Mouse (Mus musculus) liver, adult 2 months (tissue): ENCODE measurements at regions not wholly inside any gene's neighbourhood (a gene's known extent, or its start where the extent isn't known, plus 50 kb on each side); places are given as distances from the start of the nearest gene placed in this dataset.

Source experiments
- DNase-seq: peaks from one replicate; pipeline ENCODE4 v3.0.0-alpha.2; 2011; ENCODE audit warnings: low read depth, low spot score; ENCODE audit errors: extremely low read depth
- H3K27ac ChIP-seq: fragments of 200-500 bp; replicated peaks from 2 replicates; pipeline ENCODE4 v1.5.1; 2012; ENCODE audit warnings: low read depth, mild to moderate bottlenecking, control low read depth, inconsistent platforms, low read length; ENCODE audit not compliant: insufficient read depth
- H3K27me3 ChIP-seq: fragments of 200-500 bp; 2 replicates; pipeline ENCODE4 v1.6.1; 2012; ENCODE audit warnings: mild to moderate bottlenecking, moderate library complexity, low read length, inconsistent platforms; ENCODE audit not compliant: control insufficient read depth, insufficient read depth
- H3K36me3 ChIP-seq: fragments of 200-500 bp; 2 replicates; pipeline ENCODE4 v1.6.1; 2012; ENCODE audit warnings: low read length, inconsistent platforms; ENCODE audit not compliant: control insufficient read depth, insufficient read depth
- H3K4me1 ChIP-seq: fragments of 200-500 bp; 2 replicates; pipeline ENCODE4 v1.6.1; 2011; ENCODE audit warnings: low read length; ENCODE audit not compliant: control insufficient read depth, insufficient read depth
- H3K4me3 ChIP-seq: fragments of 200-500 bp; 2 replicates; pipeline ENCODE4 v1.5.1; 2011; ENCODE audit warnings: low read depth, mild to moderate bottlenecking, control low read depth, low read length, moderate library complexity; ENCODE audit not compliant: insufficient read depth
- H3K79me2 ChIP-seq: fragments of 200-500 bp; 2 replicates; pipeline ENCODE4 v1.6.1; 2012; ENCODE audit warnings: inconsistent platforms, mild to moderate bottlenecking, low read length, moderate library complexity; ENCODE audit not compliant: control insufficient read depth, insufficient read depth
- H3K9ac ChIP-seq: fragments of 200-500 bp; 2 replicates; pipeline ENCODE4 v1.6.1; 2012; ENCODE audit warnings: low read depth, mild to moderate bottlenecking, control low read depth, inconsistent platforms, low read length
- CTCF ChIP-seq: fragments of 200-500 bp; IDR thresholded peaks from 2 replicates; pipeline ENCODE4 v1.5.1; 2011; ENCODE audit warnings: low read depth, low read length, control low read depth
- POLR2A ChIP-seq: fragments of 200-500 bp; IDR thresholded peaks from 2 replicates; pipeline ENCODE4 v1.6.1; 2011; ENCODE audit warnings: low read length, control low read depth; ENCODE audit not compliant: insufficient read depth; ENCODE audit errors: extremely low read depth
- WGBS: fragments of 180-500 bp; shearing (Covaris S2); methylation state at CpG from one replicate; pipeline ENCODE4 v1.1.7; 2018; 5-methylcytosine and 5-hydroxymethylcytosine counted together

GRCm38 (mm10) chr1:71760342-71760741 is 107.3 kb upstream of the Fn1 start:
- H3K9ac ChIP-seq: no peak overlapping the region
- H3K27ac ChIP-seq: no peak overlapping the region
- H3K4me3 ChIP-seq: no peak overlapping the region
- H3K4me1 ChIP-seq: peaks cover 5% of the 10 kb centered on the region
- 77% methylated on average over 2 of the region's 2 CpGs for WGBS
- TF ChIP-seq CTCF (no peak), POLR2A (no peak)
- H3K36me3 ChIP-seq: no peaks in the 10 kb centered on the region
- DNase-seq: no peak
- no peaks in the 10 kb centered on the region for H3K79me2 ChIP-seq
- H3K27me3 ChIP-seq: no peaks in the 10 kb centered on the region

- no peaks in the 10 kb centered on the region for H3K79me2 ChIP-seq
- H3K4me3 ChIP-seq: no peak overlapping the region
- H3K36me3 ChIP-seq: no peaks in the 10 kb centered on the region
- no peak for DNase-seq
- no peak overlapping the region for H3K27ac ChIP-seq
- 82% methylated on average over 5 of the region's 5 CpGs for WGBS
- H3K27me3 ChIP-seq: no peaks in the 10 kb centered on the region
- TF ChIP-seq CTCF: no peak
- TF ChIP-seq POLR2A: no peak
- no peak overlapping the region for H3K9ac ChIP-seq
- H3K4me1 ChIP-seq: peaks cover 5% of the 10 kb centered on the region
These were observed 104.2 kb upstream of the Fn1 start for GRCm38 (mm10) chr1:71757236-71757635.

- Histone ChIP-seq H3K4me3 (no peak overlapping the region), H3K9ac (no peak overlapping the region), H3K27me3 (no peaks in the 10 kb centered on the region), H3K36me3 (no peaks in the 10 kb centered on the region), H3K27ac (no peak overlapping the region), H3K79me2 (no peaks in the 10 kb centered on the region), H3K4me1 (peaks cover 5% of the 10 kb centered on the region)
- WGBS: 94% methylated on average over 2 of the region's 2 CpGs
- DNase-seq: no peak
- no peak for TF ChIP-seq CTCF
- TF ChIP-seq POLR2A: no peak
These were observed 103.2 kb upstream of the Fn1 start for GRCm38 (mm10) chr1:71756159-71756558.

GRCm38 (mm10) chr1:71755435-71755834 is 102.4 kb upstream of the Fn1 start:
- no peaks in the 10 kb centered on the region for H3K79me2 ChIP-seq
- H3K9ac ChIP-seq: no peak overlapping the region
- no peak overlapping the region for H3K27ac ChIP-seq
- TF ChIP-seq POLR2A: no peak
- TF ChIP-seq CTCF: no peak
- H3K27me3 ChIP-seq: no peaks in the 10 kb centered on the region
- peaks cover 5% of the 10 kb centered on the region for H3K4me1 ChIP-seq
- no peak overlapping the region for H3K4me3 ChIP-seq
- DNase-seq: peak; percentile 9
- H3K36me3 ChIP-seq: no peaks in the 10 kb centered on the region
- 76% methylated on average over 9 of the region's 9 CpGs for WGBS

- Histone ChIP-seq H3K27me3 (no peaks in the 10 kb centered on the region), H3K36me3 (no peaks in the 10 kb centered on the region), H3K9ac (no peak overlapping the region), H3K79me2 (no peaks in the 10 kb centered on the region), H3K27ac (no peak overlapping the region), H3K4me1 (no peaks in the 10 kb centered on the region), H3K4me3 (no peak overlapping the region)
- TF ChIP-seq POLR2A (no peak), CTCF (no peak)
- DNase-seq: no peak
- 82% methylated on average over 1 of the region's 1 CpGs for WGBS
These were observed 99.4 kb upstream of the Fn1 start for GRCm38 (mm10) chr1:71752351-71752750.

GRCm38 (mm10) chr1:71751601-71752000 is 98.6 kb upstream of the Fn1 start:
- Histone ChIP-seq H3K4me1 (no peaks in the 10 kb centered on the region), H3K36me3 (no peaks in the 10 kb centered on the region), H3K27ac (no peak overlapping the region), H3K9ac (no peak overlapping the region), H3K4me3 (no peak overlapping the region), H3K27me3 (no peaks in the 10 kb centered on the region), H3K79me2 (no peaks in the 10 kb centered on the region)
- no peak for DNase-seq
- 85% methylated on average over 1 of the region's 1 CpGs for WGBS
- no peak for TF ChIP-seq CTCF

GRCm38 (mm10) chr1:71735606-71736005 is 82.6 kb upstream of the Fn1 start:
- WGBS: 60% methylated on average over 3 of the region's 3 CpGs
- Histone ChIP-seq H3K79me2 (no peaks in the 10 kb centered on the region), H3K27me3 (no peaks in the 10 kb centered on the region), H3K27ac (no peak overlapping the region), H3K36me3 (no peaks in the 10 kb centered on the region), H3K9ac (no peak overlapping the region), H3K4me1 (peaks cover 14% of the 10 kb centered on the region), H3K4me3 (no peak overlapping the region)
- TF ChIP-seq CTCF (no peak), POLR2A (no peak)
- DNase-seq: peak; percentile 28
